ENCODE assay signal across 16 mouse cellular contexts in genomic region chr3:126535340-126535739, GRCm38 (mm10).
"Had no signal": no experiment of that assay in that cellular context is flagged by ENCODE, and none has a peak within 500 bp of the region (broad histone marks: within the 10 kb centered on the region; RNA-seq: fewer than 3 reads in every experiment).

No protein-coding gene starts in this region.

- H3K27ac ChIP-seq: kidney, embryonic 15.5 days; left cerebral cortex, adult 2 months; liver, embryonic 13.5 days; neural tube, embryonic 13.5 days had no signal

- H3K4me1 ChIP-seq: kidney, embryonic 15.5 days; liver, embryonic 13.5 days; midbrain, embryonic 15.5 days; neural tube, embryonic 13.5 days had no signal

- H3K4me2 ChIP-seq: kidney, embryonic 15.5 days; liver, embryonic 13.5 days; midbrain, embryonic 11.5 days; midbrain, embryonic 15.5 days; neural tube, embryonic 13.5 days had no signal

- H3K27me3 ChIP-seq: kidney, embryonic 15.5 days; liver, embryonic 13.5 days; midbrain, embryonic 15.5 days; neural tube, embryonic 13.5 days had no signal

- H3K9ac ChIP-seq: kidney, embryonic 15.5 days; liver, embryonic 13.5 days; midbrain, embryonic 15.5 days; neural tube, embryonic 13.5 days had no signal

- DNase-seq: kidney, adult 2 months; kidney, postnatal 10 days; kidney, postnatal 36 days; layer of hippocampus, postnatal 36 days; liver, embryonic 13.5 days; lung, adult 2 months; lung, postnatal 14 days; lung, postnatal 4 days; thymus, adult 18-20 months; thymus, postnatal 36 days had no signal

- H3K36me3 ChIP-seq: kidney, embryonic 15.5 days; liver, embryonic 13.5 days; midbrain, embryonic 15.5 days; neural tube, embryonic 13.5 days had no signal

- H3K4me3 ChIP-seq: kidney, embryonic 15.5 days; left cerebral cortex, adult 2 months; liver, embryonic 13.5 days; midbrain, embryonic 15.5 days; myocyte; neural tube, embryonic 13.5 days had no signal

- H3K9me3 ChIP-seq: kidney, embryonic 15.5 days; liver, embryonic 13.5 days; midbrain, embryonic 15.5 days; neural tube, embryonic 13.5 days had no signal
